Mouse (Mus musculus): ENCODE data around the gene Atg4a-ps. TPM values are rescaled to one million over a fixed set of nuclear protein-coding genes. Genes with fewer than 3 reads are reported as not detected.

Gene Atg4a-ps
- polyA plus RNA-seq, 1 experiment from 2014 or later: not detected

DNA sequence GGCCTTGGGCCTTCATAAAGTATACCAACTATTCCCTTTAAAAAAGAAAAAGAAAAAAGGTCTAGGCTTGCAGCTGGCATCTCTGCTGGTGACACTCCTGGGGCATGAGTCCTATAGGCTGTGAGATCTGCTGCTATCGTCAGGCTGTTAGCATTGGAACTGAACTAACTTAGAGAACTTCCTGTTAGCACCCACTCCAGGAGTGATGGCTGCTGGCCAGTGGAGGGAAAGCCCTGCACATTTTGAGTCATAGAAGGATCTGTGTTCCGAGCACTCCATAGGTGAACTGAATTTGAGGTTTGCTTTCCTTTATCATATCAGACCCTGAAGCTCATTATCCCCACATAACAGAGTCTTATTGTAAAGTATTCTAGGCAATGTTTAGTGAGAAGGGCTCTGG, 14.1 kb upstream of the Atg4a-ps start:
- ATAC-seq (ENCODE audit: low FRiP score, low read depth): no peak
- H3K4me3 ChIP-seq: no peak overlapping the region
- WGBS: 75% methylated on average over 2 of the region's 2 CpGs
- no peak overlapping the region for H3K4me2 ChIP-seq
- no peaks in the 10 kb centered on the region for H3K27me3 ChIP-seq
- H3K36me3 ChIP-seq: no peaks in the 10 kb centered on the region
- no peak overlapping the region for H3K27ac ChIP-seq (replicated peaks)
- H3K9ac ChIP-seq: no peak overlapping the region
- H3K9me3 ChIP-seq: no peaks in the 10 kb centered on the region
- peaks cover 9% of the 10 kb centered on the region; the same call in 1 of the 2 replicates for H3K4me1 ChIP-seq (replicated peaks)

DNA sequence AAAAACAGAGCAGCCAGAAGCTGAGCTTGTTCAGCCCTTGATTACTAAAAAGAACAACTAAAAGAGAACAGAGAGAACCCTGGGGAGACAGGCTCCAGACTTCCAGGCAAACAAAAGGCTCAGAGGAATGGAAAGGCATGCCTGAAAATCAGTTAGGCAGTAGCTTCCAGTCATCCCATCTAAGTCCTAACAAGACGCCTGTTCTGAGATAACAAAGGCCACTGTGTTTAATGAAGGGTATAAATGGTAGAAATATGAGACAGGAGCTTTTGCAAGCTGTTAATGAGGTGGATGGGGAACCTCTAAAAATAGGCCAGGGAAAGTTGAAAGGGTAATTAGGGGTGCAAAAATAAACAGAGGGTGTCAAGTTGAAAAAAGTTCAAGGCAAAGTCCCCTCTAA, 4.5 kb upstream of the Atg4a-ps start:
- no peak for ATAC-seq (ENCODE audit: low FRiP score, low read depth)
- WGBS: 20% methylated on average over 1 of the region's 1 CpGs
- peaks cover 6% of the 10 kb centered on the region; the same call in 1 of the 2 replicates for H3K4me1 ChIP-seq (replicated peaks)

GRCm38 (mm10) chr3:103649716-103650115, 3.8 kb upstream of the Atg4a-ps start:
- ATAC-seq (ENCODE audit: low FRiP score, low read depth): no peak
- Histone ChIP-seq H3K4me1 (replicated peaks) (peaks cover 6% of the 10 kb centered on the region; the same call in 1 of the 2 replicates), H3K27me3 (no peaks in the 10 kb centered on the region), H3K36me3 (no peaks in the 10 kb centered on the region), H3K27ac (replicated peaks) (no peak overlapping the region), H3K9ac (no peak overlapping the region), H3K9me3 (no peaks in the 10 kb centered on the region), H3K4me3 (no peak overlapping the region), H3K4me2 (no peak overlapping the region)
- 86% methylated on average over 6 of the region's 6 CpGs for WGBS

More for the DNA sequence above, 4.5 kb upstream of the Atg4a-ps start:
- no peaks in the 10 kb centered on the region for H3K9me3 ChIP-seq
- no peak overlapping the region for H3K4me2 ChIP-seq
- H3K36me3 ChIP-seq: no peaks in the 10 kb centered on the region
- H3K9ac ChIP-seq: no peak overlapping the region
- H3K27ac ChIP-seq (replicated peaks): no peak overlapping the region
- no peak overlapping the region for H3K4me3 ChIP-seq
- H3K27me3 ChIP-seq: no peaks in the 10 kb centered on the region

DNA sequence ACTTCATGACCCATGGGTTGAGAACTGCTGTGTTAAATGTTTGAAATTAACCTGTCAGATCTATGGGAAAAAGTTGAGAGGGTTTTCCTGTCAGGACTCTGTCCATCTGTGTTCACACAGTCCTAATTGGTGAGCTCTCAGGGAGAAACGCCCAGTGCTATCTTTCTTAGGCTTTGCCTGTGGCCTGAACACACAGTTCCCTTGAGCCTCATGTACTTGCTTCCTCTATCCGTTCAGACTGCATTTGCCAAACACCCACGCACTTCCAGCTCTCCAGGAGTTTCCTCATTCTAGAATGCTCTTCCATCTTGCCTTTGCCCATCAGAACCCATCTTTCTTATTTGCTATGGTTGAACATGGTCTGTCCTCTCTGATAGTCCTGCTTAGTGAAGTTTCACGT, 2.6 kb upstream of the Atg4a-ps start:
- H3K4me3 ChIP-seq: no peak overlapping the region
- 88% methylated on average over 4 of the region's 4 CpGs for WGBS
- no peak overlapping the region for H3K9ac ChIP-seq
- ATAC-seq (ENCODE audit: low FRiP score, low read depth): no peak
- peaks cover 6% of the 10 kb centered on the region; the same call in 1 of the 2 replicates for H3K4me1 ChIP-seq (replicated peaks)
- no peak overlapping the region for H3K4me2 ChIP-seq
- H3K9me3 ChIP-seq: no peaks in the 10 kb centered on the region
- no peaks in the 10 kb centered on the region for H3K36me3 ChIP-seq
- no peak overlapping the region for H3K27ac ChIP-seq (replicated peaks)
- no peaks in the 10 kb centered on the region for H3K27me3 ChIP-seq

GRCm38 (mm10) chr3:103647164-103647867, 1.4 kb upstream of the Atg4a-ps start:
- no peak overlapping the region for H3K9ac ChIP-seq
- H3K9me3 ChIP-seq: no peaks in the 10 kb centered on the region
- 85% methylated on average over 11 of the region's 11 CpGs for WGBS
- no peaks in the 10 kb centered on the region for H3K27me3 ChIP-seq
- no peaks in the 10 kb centered on the region for H3K36me3 ChIP-seq
- H3K27ac ChIP-seq (replicated peaks): no peak overlapping the region
- H3K4me2 ChIP-seq: no peak overlapping the region
- H3K4me3 ChIP-seq: no peak overlapping the region
- ATAC-seq (ENCODE audit: low FRiP score, low read depth): no peak
- H3K4me1 ChIP-seq (replicated peaks): peaks cover 6% of the 10 kb centered on the region; the same call in 1 of the 2 replicates

DNA sequence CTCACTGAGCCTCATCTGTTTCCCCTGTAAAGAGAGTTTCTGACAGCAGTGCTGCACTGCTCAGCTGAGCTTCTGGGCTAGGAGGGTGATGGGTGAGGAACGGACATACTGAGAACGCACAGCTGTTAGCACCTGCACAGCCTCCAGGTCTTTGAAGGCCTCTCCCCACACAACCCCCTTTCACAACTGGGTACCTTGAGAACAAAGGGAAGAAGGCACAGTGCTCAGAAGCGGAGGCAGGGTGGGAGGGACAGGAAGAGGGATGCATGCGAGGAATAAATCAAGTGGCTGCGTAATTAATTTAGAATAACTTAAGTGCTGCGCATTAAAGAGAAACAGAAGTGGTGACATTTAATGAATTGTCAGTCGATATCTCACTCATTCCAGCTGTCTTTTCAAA, 4.6 kb downstream of the Atg4a-ps start:
- 39% methylated on average over 7 of the region's 7 CpGs for WGBS
- no peak overlapping the region for H3K4me3 ChIP-seq
- no peak overlapping the region for H3K27ac ChIP-seq (replicated peaks)

GRCm38 (mm10) chr3:103640226-103640803, 5.6 kb downstream of the Atg4a-ps start:
- no peak overlapping the region for H3K27ac ChIP-seq (replicated peaks)
- H3K9ac ChIP-seq: no peak overlapping the region
- 21% methylated on average over 8 of the region's 8 CpGs for WGBS
- no peak overlapping the region for H3K4me2 ChIP-seq
- peaks cover 4% of the 10 kb centered on the region; the same call in 1 of the 2 replicates for H3K4me1 ChIP-seq (replicated peaks)
- H3K27me3 ChIP-seq: no peaks in the 10 kb centered on the region
- no peak overlapping the region for H3K4me3 ChIP-seq
- no peak for ATAC-seq (ENCODE audit: low FRiP score, low read depth)
- no peaks in the 10 kb centered on the region for H3K36me3 ChIP-seq
- no peaks in the 10 kb centered on the region for H3K9me3 ChIP-seq

More for the DNA sequence above, 4.6 kb downstream of the Atg4a-ps start:
- Histone ChIP-seq H3K4me1 (replicated peaks) (peaks cover 4% of the 10 kb centered on the region; the same call in 1 of the 2 replicates), H3K36me3 (no peaks in the 10 kb centered on the region), H3K27me3 (no peaks in the 10 kb centered on the region), H3K9me3 (no peaks in the 10 kb centered on the region), H3K4me2 (no peak overlapping the region), H3K9ac (no peak overlapping the region)
- ATAC-seq (ENCODE audit: low FRiP score, low read depth): peak; percentile 40

DNA sequence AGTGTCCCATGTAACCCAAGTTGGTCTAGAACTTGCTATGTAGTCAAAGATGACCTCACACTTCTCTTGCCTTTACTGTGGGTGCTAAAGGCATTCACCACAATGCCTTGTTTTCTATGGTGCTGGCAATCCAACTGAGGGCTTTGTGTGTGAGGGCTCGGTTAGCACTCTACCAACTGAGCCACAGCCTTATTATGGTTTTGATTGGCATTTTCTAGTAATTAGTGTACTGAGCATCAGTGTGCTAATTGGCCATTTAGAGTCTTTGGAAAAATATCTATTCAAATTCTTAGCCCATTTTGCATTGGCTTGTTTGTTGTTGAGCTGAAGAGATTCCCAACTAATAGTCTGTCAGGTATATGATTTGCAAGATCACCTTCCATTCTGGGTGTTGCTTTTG, 8.2 kb downstream of the Atg4a-ps start:
- Histone ChIP-seq H3K27me3 (no peaks in the 10 kb centered on the region), H3K4me3 (no peak overlapping the region), H3K4me1 (replicated peaks) (peaks cover 4% of the 10 kb centered on the region), H3K36me3 (no peaks in the 10 kb centered on the region), H3K9me3 (no peaks in the 10 kb centered on the region), H3K9ac (no peak overlapping the region), H3K27ac (replicated peaks) (no peak overlapping the region), H3K4me2 (no peak overlapping the region)
- 88% methylated on average over 1 of the region's 1 CpGs for WGBS
- no peak for ATAC-seq (ENCODE audit: low FRiP score, low read depth)

DNA sequence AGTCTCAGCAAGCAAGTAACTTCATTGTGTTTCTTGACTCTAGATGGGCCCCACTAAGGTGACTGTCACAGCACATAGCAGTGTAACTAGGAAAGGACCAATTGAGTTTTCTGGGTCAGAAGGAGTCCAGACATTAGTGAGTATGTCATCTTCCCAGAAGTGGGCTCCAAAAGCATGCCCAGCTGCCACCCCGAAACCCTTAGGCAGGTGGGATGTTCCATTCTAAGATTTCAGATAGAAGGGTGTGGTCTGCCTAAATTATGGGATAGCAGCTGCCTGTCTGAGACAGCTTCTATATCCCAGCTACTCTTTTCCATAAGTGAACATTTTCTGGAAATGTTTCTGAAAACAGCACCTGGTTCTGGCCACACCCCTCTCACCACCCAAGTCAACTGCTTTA, 11.6 kb downstream of the Atg4a-ps start:
- no peak overlapping the region for H3K9ac ChIP-seq
- no peaks in the 10 kb centered on the region for H3K27me3 ChIP-seq
- H3K9me3 ChIP-seq: no peaks in the 10 kb centered on the region
- H3K4me1 ChIP-seq (replicated peaks): no peaks in the 10 kb centered on the region; the same call in 1 of the 2 replicates
- 97% methylated on average over 1 of the region's 1 CpGs for WGBS
- no peak overlapping the region for H3K4me2 ChIP-seq
- no peaks in the 10 kb centered on the region for H3K36me3 ChIP-seq
- H3K4me3 ChIP-seq: no peak overlapping the region
- ATAC-seq (ENCODE audit: low FRiP score, low read depth): no peak
- no peak overlapping the region for H3K27ac ChIP-seq (replicated peaks)

DNA sequence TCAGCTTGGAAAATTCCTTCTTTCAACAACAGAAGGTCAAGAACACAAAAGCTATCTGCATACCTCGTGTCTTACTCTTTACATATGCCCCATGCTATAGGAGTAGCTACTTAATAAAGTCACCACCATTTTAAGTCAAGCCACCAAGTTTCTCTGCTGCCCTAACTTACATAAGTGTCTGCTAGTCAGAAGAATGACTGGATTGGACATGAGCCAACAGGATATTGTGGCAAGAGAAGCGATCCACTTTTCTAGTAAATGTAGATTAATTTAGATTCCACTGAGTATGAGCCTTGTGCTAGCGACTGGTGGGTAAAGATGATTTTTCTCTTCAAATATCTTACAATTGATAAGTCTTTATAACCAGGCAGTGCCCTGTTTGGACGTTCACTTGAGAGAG, 12.0 kb downstream of the Atg4a-ps start:
- Histone ChIP-seq H3K4me1 (replicated peaks) (no peaks in the 10 kb centered on the region; the same call in 1 of the 2 replicates), H3K4me3 (no peak overlapping the region), H3K4me2 (no peak overlapping the region), H3K9me3 (no peaks in the 10 kb centered on the region), H3K36me3 (no peaks in the 10 kb centered on the region), H3K9ac (no peak overlapping the region), H3K27me3 (no peaks in the 10 kb centered on the region), H3K27ac (replicated peaks) (no peak overlapping the region)
- ATAC-seq (ENCODE audit: low FRiP score, low read depth): no peak
- 77% methylated on average over 4 of the region's 4 CpGs for WGBS

DNA sequence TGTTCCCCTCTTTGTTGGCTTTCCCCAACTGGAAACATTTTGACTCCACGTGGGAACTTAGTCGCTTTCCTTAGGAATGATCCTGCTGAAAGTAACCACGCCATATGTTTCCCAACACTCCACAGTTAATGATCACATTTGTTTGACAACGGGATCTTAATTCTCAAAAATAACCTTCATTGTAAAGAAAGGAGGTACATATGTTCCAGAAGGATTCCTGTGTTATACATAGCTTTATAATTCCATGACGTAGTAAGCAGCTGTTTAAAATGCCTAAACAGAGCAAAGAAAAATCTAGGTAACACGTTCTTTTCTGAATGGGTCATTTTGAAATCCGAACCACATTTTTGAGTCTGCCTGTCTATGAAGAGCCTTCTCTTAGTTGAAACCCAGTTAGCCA, 12.7 kb downstream of the Atg4a-ps start:
- no peaks in the 10 kb centered on the region for H3K36me3 ChIP-seq
- no peak overlapping the region for H3K4me3 ChIP-seq
- no peaks in the 10 kb centered on the region; the same call in 1 of the 2 replicates for H3K4me1 ChIP-seq (replicated peaks)
- H3K9ac ChIP-seq: no peak overlapping the region
- no peaks in the 10 kb centered on the region for H3K9me3 ChIP-seq
- 90% methylated on average over 7 of the region's 7 CpGs for WGBS
- no peak for ATAC-seq (ENCODE audit: low FRiP score, low read depth)
- H3K27me3 ChIP-seq: no peaks in the 10 kb centered on the region
- no peak overlapping the region for H3K27ac ChIP-seq (replicated peaks)
- H3K4me2 ChIP-seq: no peak overlapping the region

DNA sequence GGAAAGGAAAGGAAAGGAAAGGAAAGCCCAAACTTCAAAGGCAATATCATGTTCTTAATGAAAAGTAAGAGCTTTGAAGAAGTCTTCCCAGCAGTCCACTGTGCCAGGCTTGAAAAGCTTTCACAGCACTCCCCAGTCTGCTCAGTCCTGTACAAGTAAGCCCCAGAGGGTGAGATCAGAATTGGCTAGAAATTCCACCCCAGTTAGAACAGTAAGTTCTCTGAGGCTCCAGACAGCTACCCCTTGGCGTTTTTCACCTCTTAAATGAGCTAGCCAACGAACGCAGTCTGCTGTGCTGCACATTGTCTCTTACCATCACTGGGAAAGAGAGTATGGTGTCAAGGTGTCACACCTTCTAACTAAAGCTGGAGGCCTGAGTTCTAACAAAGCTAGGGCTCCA, 18.2 kb downstream of the Atg4a-ps start:
- no peak for ATAC-seq (ENCODE audit: low FRiP score, low read depth)
- H3K9me3 ChIP-seq: no peaks in the 10 kb centered on the region
- H3K9ac ChIP-seq: no peak overlapping the region
- peaks cover 14% of the 10 kb centered on the region for H3K4me1 ChIP-seq (replicated peaks)
- no peak overlapping the region for H3K4me3 ChIP-seq
- no peaks in the 10 kb centered on the region for H3K27me3 ChIP-seq
- WGBS: 89% methylated on average over 3 of the region's 3 CpGs
- H3K27ac ChIP-seq (replicated peaks): no peak overlapping the region
- no peak overlapping the region for H3K4me2 ChIP-seq
- no peaks in the 10 kb centered on the region for H3K36me3 ChIP-seq
